Comparison of ENCODE assay signal across 23 mouse cellular contexts in the genomic region with DNA sequence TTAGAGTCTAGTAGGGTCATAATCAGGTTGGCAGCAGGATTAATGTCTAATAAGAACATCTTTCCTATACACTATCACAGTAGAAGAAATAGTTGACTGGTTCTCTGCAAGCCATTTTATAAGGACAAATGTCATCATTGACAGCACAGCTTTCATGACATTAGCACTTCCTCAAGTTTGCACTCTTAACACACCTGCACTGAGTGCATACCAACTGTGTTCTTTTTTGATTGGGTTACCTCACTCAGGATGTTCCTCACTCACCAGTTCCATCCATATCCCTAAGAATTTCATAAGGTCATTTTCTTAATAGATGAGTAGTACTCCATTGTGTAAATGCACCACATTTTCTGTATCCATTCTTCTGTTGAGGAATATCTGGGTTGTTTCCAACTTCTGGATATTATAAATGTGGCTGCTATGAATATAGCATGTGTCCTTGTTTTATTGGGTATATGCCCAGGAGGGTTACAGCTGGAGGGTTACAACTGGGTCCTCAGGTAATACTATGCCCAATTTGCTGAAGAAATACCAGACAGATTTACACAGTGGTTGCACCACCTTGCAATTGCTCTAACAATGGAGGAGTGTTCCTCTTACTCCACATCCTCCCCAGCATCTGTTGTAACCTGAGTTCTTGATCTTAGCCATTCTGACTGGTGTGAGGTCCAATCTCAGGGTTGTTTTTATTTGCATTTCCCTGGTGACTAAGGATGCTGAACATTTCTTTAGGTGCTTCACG.
"Had no signal": no experiment of that assay in that cellular context is flagged by ENCODE, and none has a peak within 500 bp of the region (broad histone marks: within the 10 kb centered on the region; RNA-seq: fewer than 3 reads in every experiment).

No protein-coding gene starts in this region.

- ATAC-seq: hindbrain, embryonic 16.5 days; inflammation-experienced regulatory T-cells, adult 6 months; intestine, embryonic 15.5 days; intestine, postnatal 0 days had no signal

- H3K36me3 ChIP-seq: heart, embryonic 12.5 days; hindbrain, embryonic 10.5 days; hindbrain, embryonic 12.5 days; intestine, embryonic 15.5 days; limb, embryonic 10.5 days; limb, embryonic 12.5 days; liver, embryonic 13.5 days had no signal

- H3K9ac ChIP-seq: heart, embryonic 12.5 days; hindbrain, embryonic 12.5 days; hindbrain, embryonic 14.5 days; intestine, embryonic 15.5 days; limb, embryonic 12.5 days; liver, embryonic 13.5 days had no signal

- H3K9me3 ChIP-seq: heart, embryonic 12.5 days; hindbrain, embryonic 10.5 days; hindbrain, embryonic 12.5 days; intestine, embryonic 15.5 days; limb, embryonic 10.5 days; limb, embryonic 12.5 days; liver, embryonic 13.5 days had no signal

- H3K27me3 ChIP-seq: heart, embryonic 12.5 days; hindbrain, embryonic 12.5 days; intestine, embryonic 15.5 days; limb, embryonic 12.5 days; liver, embryonic 13.5 days had no signal

- DNase-seq: gastrocnemius, postnatal 10 days; gastrocnemius, postnatal 25 days; heart, adult 2 months; heart, postnatal 10 days; heart, postnatal 4 days; kidney, adult 18-20 months; kidney, adult 8-10 months; kidney, postnatal 10 days; kidney, postnatal 25 days; kidney, postnatal 4 days; liver, embryonic 13.5 days had no signal

- H3K4me3 ChIP-seq: heart, adult 2 months; heart, embryonic 12.5 days; hindbrain, embryonic 10.5 days; hindbrain, embryonic 12.5 days; intestine, embryonic 15.5 days; layer of hippocampus, adult 2 months; left cerebral cortex, adult 2 months; limb, embryonic 10.5 days; limb, embryonic 12.5 days; liver, embryonic 13.5 days had no signal

- H3K27ac ChIP-seq: heart, adult 2 months; hindbrain, embryonic 10.5 days; hindbrain, embryonic 12.5 days; hindbrain, embryonic 14.5 days; intestine, embryonic 15.5 days; left cerebral cortex, adult 2 months; limb, embryonic 10.5 days; limb, embryonic 12.5 days; liver, embryonic 13.5 days had no signal

- H3K4me1 ChIP-seq: heart, embryonic 12.5 days; hindbrain, embryonic 10.5 days; hindbrain, embryonic 12.5 days; intestine, embryonic 15.5 days; limb, embryonic 10.5 days; limb, embryonic 12.5 days; liver, embryonic 13.5 days had no signal

- H3K4me2 ChIP-seq: heart, embryonic 12.5 days; hindbrain, embryonic 12.5 days; hindbrain, embryonic 14.5 days; intestine, embryonic 15.5 days; limb, embryonic 12.5 days; liver, embryonic 13.5 days had no signal
